15 mouse cellular contexts compared by ENCODE assay signal in genomic region chr10:19794996-19795395, GRCm38 (mm10). TPM values are rescaled to one million over a fixed set of nuclear protein-coding genes. Genes with fewer than 3 reads are reported as not detected.
DNase-seq lines count a peak whose midpoint lies in the region; ATAC-seq lines count a peak whose summit lies in the region.
"Had no signal": no experiment of that assay in that cellular context is flagged by ENCODE, and none has a peak within 500 bp of the region (broad histone marks: within the 10 kb centered on the region; RNA-seq: fewer than 3 reads in every experiment).

No protein-coding gene starts in this region.

- no peaks in the 10 kb centered on the region for H3K4me1 ChIP-seq in forebrain, embryonic 16.5 days (replicated peaks; ENCODE audit: control insufficient read depth, insufficient read depth, low read length)
- no peaks in the 10 kb centered on the region for H3K4me1 ChIP-seq in forebrain, embryonic 10.5 days
- H3K4me1 ChIP-seq in intestine, embryonic 15.5 days (replicated peaks) = no peaks in the 10 kb centered on the region
- H3K4me1 ChIP-seq: embryonic facial prominence, embryonic 15.5 days; limb, embryonic 10.5 days; liver, embryonic 15.5 days had no signal

- H3K9me3 ChIP-seq in forebrain, embryonic 16.5 days (ENCODE audit: control insufficient read depth, low read length) = no peaks in the 10 kb centered on the region
- peaks cover 3% of the 10 kb centered on the region for H3K9me3 ChIP-seq in forebrain, embryonic 10.5 days
- no peaks in the 10 kb centered on the region for H3K9me3 ChIP-seq in intestine, embryonic 15.5 days
- H3K9me3 ChIP-seq: embryonic facial prominence, embryonic 15.5 days; liver, embryonic 15.5 days had no signal

- DNase-seq in forebrain, embryonic 10.5 days (ENCODE audit: extremely low spot score, low spot score) = no peak
- peak; percentile 21 for DNase-seq in thymus, postnatal 0 days (ENCODE audit: low spot score)
- no peak for DNase-seq in thymus, adult 18-20 months
- peak; percentile 71 to 86 for DNase-seq in cerebellum, postnatal 10 days
- no peak for DNase-seq in adipocyte (ENCODE audit: low spot score)
- DNase-seq: kidney, adult 18-20 months; right cerebral cortex, postnatal 14 days; thymus, postnatal 36 days had no signal

- ATAC-seq in forebrain, embryonic 16.5 days = peak; percentile 58; the same call in 1 of the 2 replicates
- ATAC-seq in intestine, embryonic 15.5 days = no peak
- ATAC-seq: activated CD4-positive, CD25-positive, alpha-beta regulatory T cell, adult 4 months had no signal

- H3K4me2 ChIP-seq in forebrain, embryonic 16.5 days (ENCODE audit: low read length) = no peak overlapping the region
- no peak overlapping the region for H3K4me2 ChIP-seq in intestine, embryonic 15.5 days (replicated peaks)
- H3K4me2 ChIP-seq: embryonic facial prominence, embryonic 15.5 days; liver, embryonic 15.5 days had no signal

- no peak overlapping the region for H3K9ac ChIP-seq in forebrain, embryonic 16.5 days (replicated peaks; ENCODE audit: low read depth, low read length)
- H3K9ac ChIP-seq in intestine, embryonic 15.5 days = no peak overlapping the region
- H3K9ac ChIP-seq: embryonic facial prominence, embryonic 15.5 days; liver, embryonic 15.5 days had no signal

- H3K27ac ChIP-seq in forebrain, embryonic 16.5 days (ENCODE audit: low read length) = no peak overlapping the region
- no peak overlapping the region for H3K27ac ChIP-seq in forebrain, embryonic 10.5 days
- no peak overlapping the region for H3K27ac ChIP-seq in intestine, embryonic 15.5 days
- H3K27ac ChIP-seq: embryonic facial prominence, embryonic 15.5 days; limb, embryonic 10.5 days; liver, embryonic 15.5 days; macrophage had no signal

- WGBS in forebrain, embryonic 16.5 days = 68% methylated on average over 8 of the region's 8 CpGs
- WGBS in forebrain, embryonic 10.5 days = 92% methylated on average over 8 of the region's 8 CpGs
- 73% methylated on average over 8 of the region's 8 CpGs for WGBS in intestine, embryonic 15.5 days

- no peaks in the 10 kb centered on the region for H3K27me3 ChIP-seq in forebrain, embryonic 16.5 days (replicated peaks; ENCODE audit: control insufficient read depth, insufficient read depth, low read length)
- no peaks in the 10 kb centered on the region for H3K27me3 ChIP-seq in forebrain, embryonic 10.5 days (ENCODE audit: poor library complexity, severe bottlenecking)
- H3K27me3 ChIP-seq in intestine, embryonic 15.5 days (replicated peaks) = no peaks in the 10 kb centered on the region
- H3K27me3 ChIP-seq: embryonic facial prominence, embryonic 15.5 days; liver, embryonic 15.5 days had no signal

- no peak overlapping the region for H3K4me3 ChIP-seq in forebrain, embryonic 16.5 days (replicated peaks; ENCODE audit: low read length)
- H3K4me3 ChIP-seq in forebrain, embryonic 10.5 days = no peak overlapping the region
- no peak overlapping the region for H3K4me3 ChIP-seq in intestine, embryonic 15.5 days (replicated peaks)
- H3K4me3 ChIP-seq: embryonic facial prominence, embryonic 15.5 days; limb, embryonic 10.5 days; liver, embryonic 15.5 days had no signal

- H3K36me3 ChIP-seq in forebrain, embryonic 16.5 days (ENCODE audit: control insufficient read depth, insufficient read depth) = no peaks in the 10 kb centered on the region
- no peaks in the 10 kb centered on the region for H3K36me3 ChIP-seq in forebrain, embryonic 10.5 days (replicated peaks)
- no peaks in the 10 kb centered on the region for H3K36me3 ChIP-seq in intestine, embryonic 15.5 days
- H3K36me3 ChIP-seq: embryonic facial prominence, embryonic 15.5 days; limb, embryonic 10.5 days; liver, embryonic 15.5 days had no signal

RNA-seq across cellular contexts. Expression of gene Slc35d3, which starts 56.3 kb away (rescaled TPM):
- polyA plus RNA-seq in forebrain, embryonic 16.5 days (2015; fragmentation: Nextera tagmentation; extraction: Ambion mirVana) = 1.5 and 1.8 TPM in 2 replicates
- polyA plus RNA-seq in forebrain, embryonic 10.5 days (2016; fragmentation: Nextera tagmentation; extraction: Ambion mirVana) = 0.33 and 1.0 TPM in 2 replicates
- polyA plus RNA-seq in thymus, postnatal 0 days (2015; fragmentation: Nextera tagmentation; extraction: Ambion mirVana) = 1.3 and 1.4 TPM in 2 replicates
- polyA plus RNA-seq in intestine, embryonic 15.5 days (2015; fragmentation: Nextera tagmentation; extraction: Ambion mirVana) = 0.52 and 0.77 TPM in 2 replicates
- polyA plus RNA-seq: activated CD4-positive, CD25-positive, alpha-beta regulatory T cell, adult 4 months had no signal

Comparison
In these comparisons a context has a peak if more than half of its experiments do, and no peak if none do; other contexts are left out.
1. DNase-seq: peak in thymus, postnatal 0 days (single experiment) and cerebellum, postnatal 10 days (2 of 2); none in forebrain, embryonic 10.5 days (single experiment), thymus, adult 18-20 months (0 of 2) and adipocyte (single experiment).